Mouse (Mus musculus): ENCODE measurements at regions not wholly inside any gene's neighbourhood (a gene's known extent, or its start where the extent isn't known, plus 50 kb on each side); places are given as distances from the start of the nearest gene placed in this dataset.

- 19% methylated on average over 1 of the region's 1 CpGs for WGBS
- Histone ChIP-seq H3K4me2 (no peak overlapping the region), H3K36me3 (ENCODE audit: control insufficient read depth, insufficient read depth, low read length) (no peaks in the 10 kb centered on the region), H3K9ac (ENCODE audit: low read depth, low read length) (no peak overlapping the region), H3K27me3 (replicated peaks; ENCODE audit: control insufficient read depth, insufficient read depth, low read length) (no peaks in the 10 kb centered on the region), H3K4me3 (ENCODE audit: low read depth, low read length) (no peak overlapping the region), H3K4me1 (replicated peaks; ENCODE audit: control insufficient read depth, insufficient read depth, low read length) (no peaks in the 10 kb centered on the region), H3K27ac (ENCODE audit: low read depth, low read length) (no peak overlapping the region), H3K9me3 (ENCODE audit: control insufficient read depth, low read length) (no peaks in the 10 kb centered on the region)
- ATAC-seq (replicated peaks; ENCODE audit: low FRiP score) (no peak), DNase-seq (ENCODE audit: low spot score) (no peak)
These were observed 256.6 kb downstream of the Icos start for GRCm38 (mm10) chr1:61234298-61234682.

GRCm38 (mm10) chr1:61236511-61236910 lies 258.8 kb downstream of the Icos start:
- Histone ChIP-seq H3K4me2 (no peak overlapping the region), H3K9ac (ENCODE audit: low read depth, low read length) (no peak overlapping the region), H3K4me3 (ENCODE audit: low read depth, low read length) (no peak overlapping the region), H3K36me3 (ENCODE audit: control insufficient read depth, insufficient read depth, low read length) (no peaks in the 10 kb centered on the region), H3K27ac (ENCODE audit: low read depth, low read length) (no peak overlapping the region), H3K4me1 (replicated peaks; ENCODE audit: control insufficient read depth, insufficient read depth, low read length) (no peaks in the 10 kb centered on the region), H3K9me3 (ENCODE audit: control insufficient read depth, low read length) (no peaks in the 10 kb centered on the region), H3K27me3 (replicated peaks; ENCODE audit: control insufficient read depth, insufficient read depth, low read length) (no peaks in the 10 kb centered on the region)
- WGBS: 88% methylated on average over 2 of the region's 2 CpGs
- DNase-seq (ENCODE audit: low spot score): no peak
- ATAC-seq (replicated peaks; ENCODE audit: low FRiP score): no peak

GRCm38 (mm10) chr1:61238668-61239067 lies 260.9 kb downstream of the Icos start:
- Histone ChIP-seq H3K4me3 (ENCODE audit: low read depth, low read length) (no peak overlapping the region), H3K4me1 (replicated peaks; ENCODE audit: control insufficient read depth, insufficient read depth, low read length) (no peaks in the 10 kb centered on the region), H3K36me3 (ENCODE audit: control insufficient read depth, insufficient read depth, low read length) (no peaks in the 10 kb centered on the region), H3K9ac (ENCODE audit: low read depth, low read length) (no peak overlapping the region), H3K27ac (ENCODE audit: low read depth, low read length) (no peak overlapping the region), H3K9me3 (ENCODE audit: control insufficient read depth, low read length) (no peaks in the 10 kb centered on the region), H3K27me3 (replicated peaks; ENCODE audit: control insufficient read depth, insufficient read depth, low read length) (no peaks in the 10 kb centered on the region), H3K4me2 (no peak overlapping the region)
- DNase-seq (ENCODE audit: low spot score) (no peak), ATAC-seq (replicated peaks; ENCODE audit: low FRiP score) (no peak)
- 56% methylated on average over 3 of the region's 3 CpGs for WGBS

GRCm38 (mm10) chr1:61257561-61257960 lies 279.8 kb downstream of the Icos start:
- Histone ChIP-seq H3K27ac (ENCODE audit: low read depth, low read length) (no peak overlapping the region), H3K4me1 (replicated peaks; ENCODE audit: control insufficient read depth, insufficient read depth, low read length) (no peaks in the 10 kb centered on the region), H3K36me3 (ENCODE audit: control insufficient read depth, insufficient read depth, low read length) (no peaks in the 10 kb centered on the region), H3K4me2 (no peak overlapping the region), H3K4me3 (ENCODE audit: low read depth, low read length) (no peak overlapping the region), H3K9me3 (ENCODE audit: control insufficient read depth, low read length) (no peaks in the 10 kb centered on the region), H3K27me3 (replicated peaks; ENCODE audit: control insufficient read depth, insufficient read depth, low read length) (no peaks in the 10 kb centered on the region), H3K9ac (ENCODE audit: low read depth, low read length) (no peak overlapping the region)
- DNase-seq (ENCODE audit: low spot score) (no peak), ATAC-seq (replicated peaks; ENCODE audit: low FRiP score) (no peak)

- 47% methylated on average over 10 of the region's 10 CpGs for WGBS
- Histone ChIP-seq H3K27me3 (replicated peaks; ENCODE audit: control insufficient read depth, insufficient read depth, low read length) (no peaks in the 10 kb centered on the region), H3K4me1 (replicated peaks; ENCODE audit: control insufficient read depth, insufficient read depth, low read length) (no peaks in the 10 kb centered on the region; the same call in 1 of the 2 replicates), H3K27ac (ENCODE audit: low read depth, low read length) (no peak overlapping the region), H3K4me3 (ENCODE audit: low read depth, low read length) (no peak overlapping the region), H3K9me3 (ENCODE audit: control insufficient read depth, low read length) (no peaks in the 10 kb centered on the region), H3K4me2 (no peak overlapping the region), H3K36me3 (ENCODE audit: control insufficient read depth, insufficient read depth, low read length) (no peaks in the 10 kb centered on the region), H3K9ac (ENCODE audit: low read depth, low read length) (no peak overlapping the region)
- ATAC-seq (replicated peaks; ENCODE audit: low FRiP score) (no peak), DNase-seq (ENCODE audit: low spot score) (no peak)
These were observed 285.7 kb downstream of the Icos start for GRCm38 (mm10) chr1:61263466-61263865.

GRCm38 (mm10) chr1:61265706-61266127 lies 288.0 kb downstream of the Icos start:
- H3K27ac ChIP-seq (ENCODE audit: low read depth, low read length): no peak overlapping the region
- H3K4me2 ChIP-seq: no peak overlapping the region
- no peaks in the 10 kb centered on the region; the same call in 1 of the 2 replicates for H3K4me1 ChIP-seq (replicated peaks; ENCODE audit: control insufficient read depth, insufficient read depth, low read length)
- ATAC-seq (replicated peaks; ENCODE audit: low FRiP score) (no peak), DNase-seq (ENCODE audit: low spot score) (no peak)
- H3K9ac ChIP-seq (ENCODE audit: low read depth, low read length): no peak overlapping the region
- no peaks in the 10 kb centered on the region for H3K27me3 ChIP-seq (replicated peaks; ENCODE audit: control insufficient read depth, insufficient read depth, low read length)
- no peaks in the 10 kb centered on the region for H3K36me3 ChIP-seq (ENCODE audit: control insufficient read depth, insufficient read depth, low read length)
- no peaks in the 10 kb centered on the region for H3K9me3 ChIP-seq (ENCODE audit: control insufficient read depth, low read length)
- 45% methylated on average over 4 of the region's 4 CpGs for WGBS
- H3K4me3 ChIP-seq (ENCODE audit: low read depth, low read length): no peak overlapping the region

GRCm38 (mm10) chr1:61273843-61274242 lies 296.1 kb downstream of the Icos start:
- Histone ChIP-seq H3K36me3 (ENCODE audit: control insufficient read depth, insufficient read depth, low read length) (no peaks in the 10 kb centered on the region), H3K9me3 (ENCODE audit: control insufficient read depth, low read length) (no peaks in the 10 kb centered on the region), H3K27me3 (replicated peaks; ENCODE audit: control insufficient read depth, insufficient read depth, low read length) (no peaks in the 10 kb centered on the region), H3K27ac (ENCODE audit: low read depth, low read length) (no peak overlapping the region), H3K4me1 (replicated peaks; ENCODE audit: control insufficient read depth, insufficient read depth, low read length) (no peaks in the 10 kb centered on the region), H3K4me3 (ENCODE audit: low read depth, low read length) (no peak overlapping the region), H3K9ac (ENCODE audit: low read depth, low read length) (no peak overlapping the region), H3K4me2 (no peak overlapping the region)
- WGBS: 86% methylated on average over 4 of the region's 4 CpGs
- ATAC-seq (replicated peaks; ENCODE audit: low FRiP score): no peak
- no peak for DNase-seq (ENCODE audit: low spot score)

- H3K4me2 ChIP-seq: no peak overlapping the region
- no peaks in the 10 kb centered on the region for H3K36me3 ChIP-seq (ENCODE audit: control insufficient read depth, insufficient read depth, low read length)
- no peak overlapping the region for H3K4me3 ChIP-seq (ENCODE audit: low read depth, low read length)
- no peak for ATAC-seq (replicated peaks; ENCODE audit: low FRiP score)
- H3K9ac ChIP-seq (ENCODE audit: low read depth, low read length): no peak overlapping the region
- H3K27me3 ChIP-seq (replicated peaks; ENCODE audit: control insufficient read depth, insufficient read depth, low read length): no peaks in the 10 kb centered on the region
- no peak for DNase-seq (ENCODE audit: low spot score)
- no peak overlapping the region for H3K27ac ChIP-seq (ENCODE audit: low read depth, low read length)
- no peaks in the 10 kb centered on the region for H3K4me1 ChIP-seq (replicated peaks; ENCODE audit: control insufficient read depth, insufficient read depth, low read length)
- 69% methylated on average over 1 of the region's 1 CpGs for WGBS
- no peaks in the 10 kb centered on the region for H3K9me3 ChIP-seq (ENCODE audit: control insufficient read depth, low read length)
These were observed 296.5 kb downstream of the Icos start for GRCm38 (mm10) chr1:61274244-61274643.

GRCm38 (mm10) chr1:61277170-61277710 lies 299.5 kb downstream of the Icos start:
- H3K9me3 ChIP-seq (ENCODE audit: control insufficient read depth, low read length): no peaks in the 10 kb centered on the region
- H3K27ac ChIP-seq (ENCODE audit: low read depth, low read length): no peak overlapping the region
- no peak for DNase-seq (ENCODE audit: low spot score)
- no peak overlapping the region for H3K4me2 ChIP-seq
- WGBS: 76% methylated on average over 4 of the region's 4 CpGs
- H3K4me1 ChIP-seq (replicated peaks; ENCODE audit: control insufficient read depth, insufficient read depth, low read length): no peaks in the 10 kb centered on the region
- no peak overlapping the region for H3K9ac ChIP-seq (ENCODE audit: low read depth, low read length)
- H3K4me3 ChIP-seq (ENCODE audit: low read depth, low read length): no peak overlapping the region
- no peak for ATAC-seq (replicated peaks; ENCODE audit: low FRiP score)
- H3K27me3 ChIP-seq (replicated peaks; ENCODE audit: control insufficient read depth, insufficient read depth, low read length): no peaks in the 10 kb centered on the region
- H3K36me3 ChIP-seq (ENCODE audit: control insufficient read depth, insufficient read depth, low read length): no peaks in the 10 kb centered on the region
